Mouse (Mus musculus) E14TG2a.4 (cell line): ENCODE measurements at regions not wholly inside any gene's neighbourhood (a gene's known extent, or its start where the extent isn't known, plus 50 kb on each side); places are given as distances from the start of the nearest gene placed in this dataset.

Source experiments
- H3K27me3 ChIP-seq: 2 replicates; pipeline ENCODE4 v1.6.1; 2014; ENCODE audit warnings: low read length, control low read depth; ENCODE audit not compliant: insufficient read depth
- H3K36me3 ChIP-seq: 2 replicates; pipeline ENCODE4 v1.6.1; 2014; ENCODE audit warnings: low read length, control low read depth; ENCODE audit not compliant: insufficient read depth
- H3K4me1 ChIP-seq: replicated peaks from 2 replicates; pipeline ENCODE4 v1.6.1; 2014; ENCODE audit warnings: low read depth, low read length, control low read depth
- H3K4me3 ChIP-seq: replicated peaks from 2 replicates; pipeline ENCODE4 v1.5.1; 2014; ENCODE audit warnings: mild to moderate bottlenecking, low read length
- H3K9me3 ChIP-seq: 2 replicates; pipeline ENCODE4 v1.6.1; 2014; ENCODE audit warnings: low read length, control low read depth
- CTCF ChIP-seq: conservative IDR thresholded peaks from 2 replicates; pipeline ENCODE4 v1.5.1; 2014; ENCODE audit warnings: low read length
- NANOG ChIP-seq: IDR thresholded peaks from 2 replicates; pipeline ENCODE4 v1.6.1; 2014; ENCODE audit warnings: borderline replicate concordance, low read length, mixed read lengths
- POU5F1 ChIP-seq: IDR thresholded peaks from 2 replicates; pipeline ENCODE4 v1.6.1; 2014; ENCODE audit warnings: low read length, borderline replicate concordance

- no peak for TF ChIP-seq POU5F1
- TF ChIP-seq CTCF: no peak
- H3K4me1 ChIP-seq: no peaks in the 10 kb centered on the region
- H3K4me3 ChIP-seq: no peak overlapping the region
- H3K9me3 ChIP-seq: no peaks in the 10 kb centered on the region
- no peaks in the 10 kb centered on the region for H3K36me3 ChIP-seq
- no peaks in the 10 kb centered on the region for H3K27me3 ChIP-seq
Measured at GRCm38 (mm10) chr6:7306956-7307355, 247.7 kb upstream of the Tac1 start.

GRCm38 (mm10) chr6:7313496-7313895 is 241.2 kb upstream of the Tac1 start:
- no peaks in the 10 kb centered on the region for H3K36me3 ChIP-seq
- peaks cover 11% of the 10 kb centered on the region for H3K9me3 ChIP-seq
- TF ChIP-seq POU5F1 (no peak), CTCF (no peak), NANOG (no peak)
- H3K4me1 ChIP-seq: no peaks in the 10 kb centered on the region
- H3K4me3 ChIP-seq: no peak overlapping the region
- no peaks in the 10 kb centered on the region for H3K27me3 ChIP-seq

GRCm38 (mm10) chr6:7326974-7327373 is 227.7 kb upstream of the Tac1 start:
- H3K4me3 ChIP-seq: no peak overlapping the region
- no peaks in the 10 kb centered on the region for H3K9me3 ChIP-seq
- no peaks in the 10 kb centered on the region for H3K36me3 ChIP-seq
- no peaks in the 10 kb centered on the region for H3K27me3 ChIP-seq
- TF ChIP-seq NANOG: no peak
- no peak for TF ChIP-seq CTCF
- no peak for TF ChIP-seq POU5F1
- no peaks in the 10 kb centered on the region for H3K4me1 ChIP-seq

- Histone ChIP-seq H3K9me3 (peaks cover 9% of the 10 kb centered on the region), H3K4me3 (no peak overlapping the region), H3K27me3 (no peaks in the 10 kb centered on the region), H3K4me1 (no peaks in the 10 kb centered on the region), H3K36me3 (no peaks in the 10 kb centered on the region)
- TF ChIP-seq NANOG (no peak), CTCF (no peak)
Measured at GRCm38 (mm10) chr6:7356634-7357033, 198.0 kb upstream of the Tac1 start.

- TF ChIP-seq POU5F1: no peak
- TF ChIP-seq NANOG: no peak
- no peak for TF ChIP-seq CTCF
- no peaks in the 10 kb centered on the region for H3K9me3 ChIP-seq
- H3K4me1 ChIP-seq: no peaks in the 10 kb centered on the region
Measured at GRCm38 (mm10) chr6:7367166-7367565, 187.5 kb upstream of the Tac1 start.

GRCm38 (mm10) chr6:7374629-7375028 is 180.1 kb upstream of the Tac1 start:
- Histone ChIP-seq H3K27me3 (no peaks in the 10 kb centered on the region), H3K9me3 (no peaks in the 10 kb centered on the region), H3K4me1 (no peaks in the 10 kb centered on the region), H3K36me3 (no peaks in the 10 kb centered on the region), H3K4me3 (no peak overlapping the region)
- no peak for TF ChIP-seq CTCF

More at GRCm38 (mm10) chr6:7367166-7367565, 187.5 kb upstream of the Tac1 start:
- Histone ChIP-seq H3K27me3 (no peaks in the 10 kb centered on the region), H3K36me3 (no peaks in the 10 kb centered on the region), H3K4me3 (no peak overlapping the region)

- H3K27me3 ChIP-seq: no peaks in the 10 kb centered on the region
- no peak overlapping the region for H3K4me3 ChIP-seq
- TF ChIP-seq POU5F1: no peak
- TF ChIP-seq CTCF: no peak
- TF ChIP-seq NANOG: no peak
- H3K9me3 ChIP-seq: no peaks in the 10 kb centered on the region
- no peaks in the 10 kb centered on the region for H3K4me1 ChIP-seq
- H3K36me3 ChIP-seq: no peaks in the 10 kb centered on the region
Measured at GRCm38 (mm10) chr6:7375851-7376250, 178.8 kb upstream of the Tac1 start.

GRCm38 (mm10) chr6:7378651-7379050 is 176.0 kb upstream of the Tac1 start:
- Histone ChIP-seq H3K9me3 (no peaks in the 10 kb centered on the region), H3K4me3 (no peak overlapping the region), H3K36me3 (no peaks in the 10 kb centered on the region), H3K4me1 (no peaks in the 10 kb centered on the region), H3K27me3 (no peaks in the 10 kb centered on the region)
- TF ChIP-seq CTCF: no peak
- no peak for TF ChIP-seq NANOG
- TF ChIP-seq POU5F1: no peak

GRCm38 (mm10) chr6:7424731-7425130 is 129.9 kb upstream of the Tac1 start:
- TF ChIP-seq CTCF: no peak
- TF ChIP-seq POU5F1: no peak
- no peak for TF ChIP-seq NANOG
- peaks cover 16% of the 10 kb centered on the region for H3K4me1 ChIP-seq
- no peak overlapping the region for H3K4me3 ChIP-seq
- no peaks in the 10 kb centered on the region for H3K9me3 ChIP-seq
- no peaks in the 10 kb centered on the region for H3K36me3 ChIP-seq
- no peaks in the 10 kb centered on the region for H3K27me3 ChIP-seq

- no peaks in the 10 kb centered on the region for H3K27me3 ChIP-seq
- no peak overlapping the region for H3K4me3 ChIP-seq
- H3K4me1 ChIP-seq: peaks cover 24% of the 10 kb centered on the region
- H3K36me3 ChIP-seq: no peaks in the 10 kb centered on the region
- H3K9me3 ChIP-seq: no peaks in the 10 kb centered on the region
- TF ChIP-seq POU5F1: no peak
- peak; percentile 65 for TF ChIP-seq NANOG
Measured at GRCm38 (mm10) chr6:7441725-7442124, 113.0 kb upstream of the Tac1 start.
